Mouse (Mus musculus) CD4-positive, CD25-positive, alpha-beta regulatory T cell, adult 2 months (primary cell): ENCODE data around the gene Fpr1.
"Not testable (repeated sequence)": the region's sequence is repeated elsewhere in the genome, so short reads cannot be mapped to it uniquely, and the experiment has no call there.

Source experiments
- DNase-seq: peaks from one replicate; pipeline ENCODE4 v3.0.0-alpha.2; 2012; ENCODE audit warnings: low read depth, low spot score

Fpr1 gene

DNA sequence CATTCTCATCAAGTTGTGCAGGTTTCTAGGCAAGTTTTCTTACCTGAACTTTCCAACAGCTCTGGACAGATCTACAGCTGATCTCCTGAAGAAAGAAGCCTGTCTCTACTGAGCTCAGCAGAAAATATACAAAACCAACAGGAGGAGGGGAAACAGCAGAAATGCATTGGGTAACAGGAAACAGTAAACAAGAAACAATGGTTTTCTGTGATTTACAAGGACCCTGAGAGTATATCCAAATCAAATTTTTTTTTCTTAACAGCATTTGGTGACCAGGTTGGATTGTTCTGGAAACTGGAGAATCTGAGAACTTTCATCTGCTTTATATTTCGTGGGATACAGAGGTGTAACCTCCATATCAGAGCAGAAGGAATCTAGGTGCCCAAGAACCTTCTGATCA, at the start of gene Fpr1:
TSS of gene Fpr1 (minus strand) at position 101 of the 400 bp plus-strand sequence.
- no peak for DNase-seq

DNA sequence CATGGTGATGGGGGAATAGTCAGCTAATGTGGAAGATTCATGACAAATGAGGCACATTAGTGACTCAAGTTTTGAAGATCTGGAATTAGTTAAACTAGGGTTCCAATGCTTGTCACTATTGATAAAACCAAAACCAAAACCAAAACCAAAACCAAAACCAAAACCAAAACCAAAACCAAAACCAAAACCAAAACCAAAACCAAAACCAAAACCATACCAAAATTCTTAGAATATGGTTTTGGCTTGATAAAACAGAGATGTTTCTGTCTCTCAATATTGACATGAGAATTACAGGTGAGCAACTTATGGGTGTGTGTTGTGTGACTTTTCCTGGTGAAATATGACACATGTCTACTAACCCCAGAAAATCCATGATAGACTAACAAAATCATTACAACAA, 34.0 kb upstream of the Fpr1 start:
- no peak for DNase-seq

DNA sequence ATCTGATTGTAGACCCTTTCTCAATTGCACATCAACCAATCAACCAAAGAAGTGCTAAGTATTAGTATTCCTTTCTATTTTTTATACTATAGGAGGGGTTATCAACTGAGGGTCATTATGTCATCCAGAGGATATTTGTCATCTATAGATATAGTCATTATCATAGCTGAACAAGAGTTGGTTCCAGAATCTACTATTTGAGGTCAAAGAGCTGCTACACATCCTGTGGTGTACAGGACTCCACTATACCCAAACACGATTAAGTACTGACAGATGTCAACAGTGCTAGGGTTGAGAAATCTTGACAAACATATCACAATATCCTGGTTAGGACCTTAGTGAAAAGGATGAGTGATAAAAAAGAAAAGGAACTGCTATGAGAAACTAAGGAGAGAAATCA, 33.6 kb upstream of the Fpr1 start:
- no peak for DNase-seq

- DNase-seq = not testable (repeated sequence)
Observed at GRCm38 (mm10) chr17:17912618-17913017, 28.9 kb upstream of the Fpr1 start.

- DNase-seq = peak; percentile 84
Observed at GRCm38 (mm10) chr17:17909636-17910421, 26.1 kb upstream of the Fpr1 start.

DNA sequence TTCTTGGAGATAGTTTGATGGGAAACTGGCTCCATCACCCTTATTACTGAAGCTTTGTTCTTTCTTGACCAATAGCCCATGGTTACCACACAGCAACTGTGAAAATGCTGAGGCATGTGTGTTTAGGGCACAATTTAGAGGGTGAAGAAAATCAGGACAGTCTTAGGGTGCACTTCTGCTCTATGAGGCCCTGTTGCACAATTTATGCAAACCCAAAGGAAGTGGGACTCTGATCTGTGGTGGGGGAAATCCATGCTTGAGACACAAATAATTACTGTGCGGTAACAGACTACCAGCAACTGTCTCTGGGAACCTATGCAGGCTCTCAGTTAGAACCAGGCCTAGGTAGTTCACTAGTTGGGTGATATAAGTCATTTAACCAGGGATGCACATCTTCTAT, 17.0 kb upstream of the Fpr1 start:
- peak; percentile 21 for DNase-seq

DNA sequence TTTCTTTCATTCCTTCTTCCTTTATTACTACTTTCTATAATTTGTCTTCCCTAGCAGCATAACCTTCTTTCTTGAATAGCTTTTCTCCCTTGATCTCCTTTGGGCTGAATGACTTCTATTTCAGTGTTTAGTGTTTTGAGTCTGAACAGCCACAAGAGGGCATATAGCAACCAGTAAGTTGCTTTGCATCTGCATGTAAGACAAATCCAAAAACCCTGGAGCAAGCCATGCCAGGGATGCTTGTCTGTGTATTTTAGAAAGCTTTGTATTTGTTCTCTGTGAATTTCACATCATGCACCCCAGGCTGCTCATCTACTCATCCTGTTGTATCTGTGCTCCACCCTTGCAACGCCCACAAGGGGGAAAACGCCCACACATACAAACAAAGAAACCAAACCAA, 15.5 kb upstream of the Fpr1 start:
- peak; percentile 34 for DNase-seq

DNA sequence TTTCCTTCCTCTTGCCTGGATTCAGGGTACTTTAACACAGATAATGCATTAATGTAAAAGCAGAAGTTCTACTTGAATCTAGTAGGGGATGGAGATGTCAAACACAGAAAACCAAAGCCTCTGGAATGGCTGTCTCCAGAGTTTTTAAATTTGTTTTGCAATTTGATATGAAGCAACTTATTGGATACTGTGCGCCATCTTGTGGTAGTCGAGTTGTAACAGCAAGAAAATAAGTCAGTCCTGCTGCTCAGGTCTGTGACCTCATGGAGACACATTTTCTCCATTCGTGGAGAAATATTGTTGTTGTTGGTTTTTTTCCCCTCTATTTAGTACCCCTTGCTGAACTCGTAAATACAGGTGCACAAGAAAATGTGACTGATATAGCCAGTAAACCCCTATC, 12.3 kb upstream of the Fpr1 start:
- DNase-seq = peak; percentile 80

DNA sequence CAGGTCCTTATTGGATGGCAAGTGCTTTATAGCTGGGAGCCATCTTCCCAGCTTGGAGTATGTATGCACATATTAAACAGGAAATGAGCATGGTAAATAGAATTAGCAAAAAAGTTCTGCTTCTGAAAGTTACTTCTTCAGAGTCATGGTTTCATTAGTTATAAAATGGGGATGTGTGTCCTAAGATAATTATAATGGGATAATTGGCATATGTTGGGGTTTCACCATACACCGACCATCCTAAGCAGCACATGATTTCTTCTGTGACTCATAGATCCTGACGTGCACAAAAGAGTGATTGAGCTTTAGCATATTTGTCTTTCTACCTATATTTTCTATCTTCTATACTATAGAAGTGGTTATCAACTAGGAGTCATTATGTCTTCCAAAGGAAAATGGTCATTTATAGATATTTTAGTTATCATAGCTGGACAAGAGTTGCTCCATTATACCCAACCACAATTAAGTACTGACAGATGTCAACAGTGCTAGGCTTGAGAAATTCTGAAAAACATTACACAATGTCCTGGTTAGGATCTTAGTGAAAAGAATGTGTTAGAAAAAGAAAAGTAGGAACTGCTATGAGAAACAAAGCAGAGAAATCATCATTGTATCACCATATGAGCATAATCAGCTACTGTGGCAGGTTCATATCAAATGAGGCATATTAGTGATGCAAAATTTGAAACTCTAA, 6.1 kb upstream of the Fpr1 start:
- no peak for DNase-seq

GRCm38 (mm10) chr17:17887774-17888248, 4.1 kb upstream of the Fpr1 start, which contains the start of the genes Fpr2 and Fpr3:
Fpr2 (plus strand) TSS chr17:17887824.
Fpr3 (plus strand) TSS chr17:17887852.
- DNase-seq = no peak

DNA sequence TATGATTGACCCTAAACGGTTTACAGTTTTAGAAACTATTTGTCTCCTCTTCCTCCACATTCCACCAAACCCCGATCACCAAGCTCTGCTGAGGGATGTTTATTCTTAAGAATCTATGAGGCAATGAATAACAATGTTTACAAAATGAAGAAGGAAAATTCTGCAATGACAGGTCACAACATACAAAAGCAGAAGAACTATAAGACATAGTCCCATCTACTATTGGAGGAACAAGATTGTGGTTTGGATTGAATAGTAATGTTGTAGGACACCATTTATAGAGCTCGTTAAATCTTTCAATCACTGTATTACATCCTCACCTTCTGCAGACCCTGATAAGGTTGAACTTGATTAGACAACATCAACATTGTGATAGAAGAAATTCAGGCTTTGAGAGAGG, 1.1 kb downstream of the Fpr1 start:
- no peak for DNase-seq

DNA sequence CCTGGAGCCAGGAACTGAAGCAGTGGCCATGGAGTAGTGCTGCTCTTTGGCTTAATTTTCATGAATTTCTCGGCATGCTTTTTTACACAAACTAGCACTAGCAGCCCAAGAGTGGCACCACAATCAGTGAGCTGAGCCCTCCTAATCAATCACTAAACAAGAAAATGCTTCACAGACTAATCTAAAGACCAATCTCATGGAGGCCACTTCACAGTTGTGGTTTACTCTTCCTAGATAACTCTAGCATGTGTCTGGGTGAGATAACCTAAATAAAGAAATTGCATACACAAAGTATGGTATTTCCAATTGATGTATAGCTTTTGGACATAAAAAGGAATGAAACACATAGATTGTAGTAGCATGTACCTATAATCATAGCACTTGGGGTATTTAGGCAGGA, 4.4 kb downstream of the Fpr1 start:
- DNase-seq = no peak

DNA sequence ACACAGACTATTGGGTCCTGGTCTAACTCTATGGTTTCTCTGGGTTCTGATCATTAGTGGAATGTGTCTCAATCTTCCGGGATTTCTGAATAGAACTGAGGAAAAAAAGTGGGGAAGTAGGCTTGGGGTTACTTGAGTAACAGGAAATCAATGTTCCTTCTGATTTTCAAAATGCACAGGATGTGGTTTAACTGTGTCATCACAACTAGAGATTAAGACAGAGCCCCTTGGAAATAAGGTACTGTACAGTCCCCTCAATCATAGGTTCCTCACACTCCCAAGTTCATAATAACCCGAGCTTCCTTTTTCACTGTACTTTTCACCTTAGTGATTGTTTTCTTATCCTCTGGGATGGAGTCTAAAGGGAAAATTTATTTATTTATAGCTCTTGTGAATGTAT, 12.0 kb downstream of the Fpr1 start:
- no peak for DNase-seq

GRCm38 (mm10) chr17:17870892-17871550, 12.7 kb downstream of the Fpr1 start:
- DNase-seq = no peak

DNA sequence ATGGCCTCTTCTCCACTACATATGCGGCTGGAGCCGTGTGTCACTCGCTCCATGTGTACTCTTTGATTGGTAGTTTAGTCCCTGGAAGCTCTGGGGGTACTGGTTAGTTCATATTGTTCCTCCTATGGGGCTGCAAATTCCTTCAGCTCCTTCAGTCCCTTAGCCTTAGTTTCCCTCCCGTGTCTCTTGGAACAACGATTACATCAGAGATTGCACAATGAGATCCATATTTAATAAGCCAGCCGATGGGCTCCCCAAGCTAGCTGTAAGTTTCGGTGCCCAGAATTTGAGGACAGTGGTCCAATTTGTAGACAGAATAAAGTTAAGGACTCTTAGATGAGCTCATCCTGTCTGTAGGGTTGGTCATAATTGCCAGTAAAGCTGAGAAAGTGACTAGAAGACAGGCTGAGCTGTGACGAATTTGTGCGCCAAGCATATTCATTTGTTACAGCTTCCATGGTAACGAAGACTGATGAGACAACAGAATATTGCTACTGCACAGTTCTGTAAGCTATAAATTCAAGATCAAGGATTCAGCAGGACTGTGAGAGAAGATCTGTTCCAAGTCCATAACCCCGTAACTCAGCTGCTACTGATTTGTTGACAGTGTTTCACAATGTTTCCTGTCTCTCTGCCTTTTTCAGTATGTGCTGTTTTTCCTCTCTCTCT, 16.8 kb downstream of the Fpr1 start:
- DNase-seq = no peak

DNA sequence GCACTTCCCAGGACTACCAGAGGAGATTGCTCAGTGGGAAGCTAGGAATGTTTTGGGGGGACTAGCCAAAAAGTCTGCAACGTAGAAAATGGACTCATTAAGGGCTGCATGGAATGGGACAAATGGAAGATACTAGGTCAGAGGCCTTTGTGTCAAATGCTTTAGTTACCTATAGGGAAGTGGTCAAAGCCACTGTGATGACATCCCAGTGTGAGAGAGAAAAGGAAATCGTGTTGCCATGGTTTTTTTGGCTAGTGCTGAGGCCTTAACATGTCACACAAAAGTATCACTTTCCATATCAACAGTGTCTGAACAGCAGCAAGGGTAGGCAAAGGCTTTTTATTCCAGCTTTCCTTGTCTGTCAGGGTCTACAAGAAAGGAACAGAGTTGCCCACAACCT, 18.6 kb downstream of the Fpr1 start:
- DNase-seq = no peak

DNA sequence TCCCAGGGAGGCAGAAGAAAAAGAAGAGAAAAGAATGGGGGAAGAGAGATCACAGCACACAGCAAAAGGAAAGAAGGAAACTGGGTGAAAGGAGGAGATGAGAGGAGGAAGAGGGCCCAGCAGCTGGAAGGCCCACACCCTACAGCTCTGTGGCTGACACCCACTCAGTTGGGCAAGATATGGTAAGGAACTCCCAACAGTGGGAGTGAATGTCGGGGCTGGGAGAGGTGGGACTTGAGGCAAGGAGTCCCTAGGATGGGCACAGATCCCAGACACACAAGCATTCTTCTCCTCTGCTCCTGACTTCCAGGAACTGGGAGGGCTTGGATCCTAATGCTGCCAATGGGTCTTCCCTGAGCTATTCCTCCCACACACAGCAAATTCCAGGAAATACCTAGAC, 21.4 kb downstream of the Fpr1 start:
- DNase-seq = no peak

GRCm38 (mm10) chr17:17860110-17860509, 23.6 kb downstream of the Fpr1 start:
- DNase-seq = peak; percentile 32

DNA sequence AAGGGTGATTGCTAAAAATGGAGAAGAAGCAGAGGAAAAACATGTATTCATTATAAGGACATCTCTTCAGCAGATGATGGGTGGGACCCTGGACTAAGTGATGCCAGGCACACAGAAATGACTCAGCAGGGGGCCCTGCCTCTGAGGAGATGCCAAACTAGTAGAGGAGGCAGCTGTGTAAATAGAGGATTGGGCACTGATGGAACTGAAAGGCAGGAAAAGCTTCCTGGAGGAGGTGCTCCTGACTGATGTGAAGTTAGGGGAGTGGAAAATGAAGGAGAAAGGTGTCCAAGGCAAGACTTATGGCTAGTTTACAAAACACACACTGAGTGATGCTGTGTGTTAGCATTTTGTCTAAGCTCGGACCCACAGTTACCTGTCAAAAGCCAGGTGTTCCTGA, 26.3 kb downstream of the Fpr1 start:
- no peak for DNase-seq

- DNase-seq = no peak
Observed at GRCm38 (mm10) chr17:17856612-17857011, 27.1 kb downstream of the Fpr1 start.

DNA sequence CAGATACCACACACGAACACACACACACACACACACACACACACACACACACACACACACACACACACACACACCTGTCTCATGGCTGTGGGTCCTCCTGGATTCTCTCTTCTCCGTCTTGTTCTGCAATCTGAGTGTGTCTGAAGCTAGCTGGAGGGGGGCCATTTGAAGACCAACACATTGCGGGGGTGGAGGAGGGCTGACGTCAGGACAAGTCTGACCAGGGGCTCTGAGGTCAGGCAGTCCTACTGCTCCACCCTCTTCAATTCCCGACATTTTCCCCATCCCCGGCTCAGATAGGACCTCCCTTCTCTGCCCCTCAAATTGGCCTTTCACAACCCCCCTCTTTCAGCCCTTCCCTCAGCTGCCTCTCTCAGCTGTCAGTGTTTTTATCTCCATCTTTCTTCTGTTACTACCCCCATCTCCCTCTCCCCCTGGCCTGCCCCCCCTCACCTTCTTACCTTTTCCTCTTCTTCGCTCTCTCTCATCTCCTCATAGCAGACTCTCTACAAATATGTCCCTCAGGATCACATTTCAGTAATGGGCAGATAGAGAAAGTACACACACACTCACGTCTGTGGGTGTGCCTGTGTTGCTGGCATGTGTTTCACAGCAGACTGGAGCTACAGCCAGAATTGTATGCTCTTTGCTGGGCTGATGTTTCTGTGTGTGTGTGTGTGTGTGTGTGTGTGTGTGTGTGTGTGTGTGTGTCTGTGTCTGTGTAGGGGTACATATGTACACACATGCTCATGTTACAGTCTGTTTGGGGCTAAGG, 28.5 kb downstream of the Fpr1 start, which contains the start of gene Has1:
TSS of gene Has1 (minus strand) at position 142 of the 775 bp plus-strand sequence.
- DNase-seq = no peak
